Mouse (Mus musculus) adrenal gland (tissue): ENCODE data around the gene Defb36.

Source experiments
- intact Hi-C: fragments of 180-260 bp; cut with DNase I; formaldehyde crosslinking; loops from one replicate; pipeline ENCODE4 v1.15.1; 2025

Defb36 gene

DNA sequence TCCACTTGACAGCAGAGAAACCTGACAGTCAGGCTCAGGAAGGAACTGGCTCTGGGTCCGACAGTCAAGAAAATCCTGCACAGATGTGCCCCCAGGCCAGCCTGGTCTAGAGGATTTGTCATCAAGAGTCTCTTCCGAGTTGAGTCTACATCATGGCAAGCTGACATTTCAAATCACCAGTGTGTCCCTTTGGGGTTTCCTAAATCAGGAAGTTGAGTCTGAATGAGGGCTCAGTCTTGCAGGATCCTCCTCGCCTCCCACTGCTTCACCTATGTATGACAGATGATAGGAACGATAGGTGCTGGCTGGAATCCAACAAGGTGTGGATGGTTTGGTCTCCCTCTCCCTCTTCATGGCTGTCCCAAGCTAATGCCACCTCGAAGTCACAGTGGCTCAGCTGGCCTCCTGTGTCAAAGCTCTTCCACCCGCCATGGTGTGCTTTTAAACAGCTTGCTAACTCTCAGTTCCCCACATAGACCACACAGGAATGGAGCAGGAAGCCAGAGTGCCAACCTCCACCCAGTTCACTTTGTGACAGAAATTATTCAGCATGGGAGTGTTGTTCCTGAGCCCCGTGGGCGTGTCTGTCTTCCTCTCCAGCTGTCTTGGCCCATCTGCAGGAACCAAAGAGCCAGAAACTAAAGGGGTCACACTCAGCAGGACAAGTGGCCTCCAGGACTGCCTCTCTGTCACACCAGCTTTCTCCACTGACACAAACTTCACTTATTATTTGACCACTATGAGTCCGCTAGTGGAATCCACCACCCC lies 16.4 kb downstream of the Defb36 start:
- intact Hi-C loops: no loop called here

DNA sequence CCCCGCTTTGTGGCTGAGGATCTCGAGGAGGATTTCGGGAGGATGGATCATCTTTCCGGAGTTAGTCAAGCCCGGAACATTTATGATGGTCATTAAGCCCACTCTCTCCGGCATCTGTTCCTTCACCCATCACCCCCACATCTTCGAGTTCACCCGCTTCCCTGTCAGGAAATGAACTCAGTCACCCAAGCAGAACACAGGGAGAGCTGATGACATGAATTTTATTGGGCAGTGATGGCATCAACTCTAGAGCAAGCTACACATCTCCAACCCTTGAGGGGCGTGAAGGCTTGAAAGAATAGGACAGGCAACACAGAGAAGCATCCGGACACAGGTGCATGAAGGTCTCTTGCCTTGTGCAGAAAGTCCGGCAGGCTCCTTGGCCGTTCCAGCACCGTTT lies 18.0 kb downstream of the Defb36 start:
- intact Hi-C loops: no loop called here

DNA sequence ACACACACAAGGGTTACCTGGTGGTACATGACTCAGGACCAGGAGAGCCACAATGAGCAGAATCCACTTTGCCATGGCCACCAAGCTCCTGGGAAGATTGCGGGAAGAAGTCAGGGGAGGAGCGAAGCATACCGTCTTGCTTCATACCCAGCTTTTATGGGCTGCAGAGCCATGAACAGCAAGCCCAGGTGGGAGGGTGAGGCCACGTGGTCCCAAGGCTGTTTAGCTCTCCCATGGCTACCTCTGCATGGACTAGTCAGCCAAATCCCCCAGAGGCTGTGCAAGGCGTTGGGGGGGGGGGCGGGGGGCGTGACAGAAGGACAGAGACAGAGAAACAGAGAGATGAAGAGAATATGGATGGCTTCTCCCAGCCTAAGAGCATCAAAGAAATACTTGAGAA lies 18.8 kb downstream of the Defb36 start, which contains the start of gene Defb25:
Defb25 (minus strand) TSS at position 101 of the 400 bp plus-strand sequence.
- intact Hi-C loops: no loop called here

DNA sequence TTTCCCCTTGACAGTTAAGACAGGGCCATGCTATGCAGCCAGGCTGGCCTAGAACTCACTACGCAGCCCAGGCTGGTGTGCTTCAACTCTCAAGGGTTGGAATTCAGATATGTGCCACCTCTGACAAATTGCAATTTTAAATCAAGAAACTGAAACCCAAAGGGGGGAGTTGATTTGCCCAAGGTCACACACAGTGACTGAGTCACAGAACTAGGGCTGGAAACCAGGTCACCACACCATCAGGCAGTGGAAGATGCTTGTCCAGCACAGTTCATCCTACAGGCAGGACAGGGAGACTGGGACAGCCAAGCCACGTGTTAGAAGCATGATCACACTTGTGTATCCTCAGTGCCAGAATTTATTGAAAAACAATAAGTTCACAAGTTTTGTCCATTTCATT lies 20.4 kb downstream of the Defb36 start:
- intact Hi-C loops: no loop called here

DNA sequence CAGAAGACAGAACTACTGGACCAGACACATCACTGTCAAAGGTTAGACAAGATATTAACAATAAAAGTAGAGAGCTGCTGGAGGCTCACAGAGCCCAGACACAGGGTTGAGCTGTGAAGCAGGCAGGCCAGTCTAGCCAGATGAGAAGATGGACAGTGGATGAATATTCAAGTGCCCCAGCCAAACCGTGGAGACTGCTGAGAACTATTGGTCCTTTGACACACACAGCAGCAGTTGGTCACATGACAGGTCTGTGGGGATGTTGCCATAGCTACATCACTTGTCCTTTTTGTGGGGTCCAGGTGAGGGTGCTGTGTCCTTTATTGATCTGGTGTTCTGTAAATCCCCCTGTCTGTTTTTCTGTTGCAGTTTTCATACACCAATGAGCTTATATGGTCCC lies 21.1 kb downstream of the Defb36 start:
- intact Hi-C loops: no loop called here

DNA sequence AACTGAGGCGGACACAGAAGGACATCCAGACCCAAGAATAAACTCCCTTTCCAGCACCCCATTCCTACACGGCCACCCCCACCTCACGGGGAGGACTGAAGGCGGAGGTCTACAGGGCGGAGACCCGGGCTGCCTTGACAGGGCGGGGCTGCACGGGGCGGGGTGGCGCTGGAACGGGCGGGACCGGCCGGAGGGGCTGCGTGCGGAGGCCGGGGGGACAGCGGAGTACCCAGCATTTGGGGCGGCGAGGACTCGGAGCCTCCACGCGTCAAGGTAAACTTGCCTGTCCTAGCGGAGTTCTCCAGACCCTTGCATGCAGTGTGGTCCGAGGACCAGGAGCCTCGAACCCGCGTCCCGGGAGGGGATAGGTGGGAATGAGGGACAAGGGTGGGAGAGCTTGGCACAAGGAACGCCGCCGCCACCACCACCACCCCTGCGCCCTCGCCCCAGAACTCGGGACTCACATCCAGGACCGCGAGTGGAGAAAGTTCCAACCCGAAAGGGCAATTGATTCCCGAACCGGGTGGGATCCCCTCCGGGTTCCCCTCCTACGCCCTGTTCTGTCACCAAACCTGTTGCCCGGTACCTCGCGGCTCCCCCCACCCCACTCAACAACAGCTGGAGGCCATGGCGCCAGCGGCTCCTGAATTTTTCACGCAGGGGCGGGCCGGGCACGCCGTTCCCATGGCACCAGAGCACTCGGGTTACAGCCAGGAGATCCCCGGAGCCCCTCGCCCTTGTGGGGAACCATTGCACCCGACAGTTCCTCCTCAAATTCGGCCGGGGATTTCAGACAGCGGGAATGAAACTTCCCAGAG lies 22.9 kb downstream of the Defb36 start, which contains the start of gene Rem1:
Rem1 (plus strand) TSS at position 178 of the 818 bp plus-strand sequence.
- intact Hi-C loops: no loop called here

DNA sequence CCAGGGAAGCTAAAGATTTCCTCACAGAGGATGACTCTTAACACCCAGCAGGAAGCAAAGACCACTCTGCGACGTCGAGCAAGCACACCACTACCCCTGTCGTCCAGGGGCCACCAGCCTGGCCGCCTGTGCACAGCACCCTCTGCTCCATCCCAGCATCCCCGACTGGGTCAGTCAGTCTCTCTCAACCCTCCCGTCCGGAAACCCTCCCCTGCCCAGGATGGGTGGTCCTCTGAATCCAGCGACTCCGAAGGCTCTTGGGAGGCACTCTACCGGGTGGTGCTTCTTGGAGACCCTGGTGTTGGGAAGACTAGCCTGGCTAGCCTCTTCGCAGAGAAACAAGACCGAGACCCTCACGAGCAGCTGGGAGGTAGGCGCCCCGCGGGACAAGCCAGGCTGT lies 23.9 kb downstream of the Defb36 start:
- intact Hi-C loops: no loop called here

DNA sequence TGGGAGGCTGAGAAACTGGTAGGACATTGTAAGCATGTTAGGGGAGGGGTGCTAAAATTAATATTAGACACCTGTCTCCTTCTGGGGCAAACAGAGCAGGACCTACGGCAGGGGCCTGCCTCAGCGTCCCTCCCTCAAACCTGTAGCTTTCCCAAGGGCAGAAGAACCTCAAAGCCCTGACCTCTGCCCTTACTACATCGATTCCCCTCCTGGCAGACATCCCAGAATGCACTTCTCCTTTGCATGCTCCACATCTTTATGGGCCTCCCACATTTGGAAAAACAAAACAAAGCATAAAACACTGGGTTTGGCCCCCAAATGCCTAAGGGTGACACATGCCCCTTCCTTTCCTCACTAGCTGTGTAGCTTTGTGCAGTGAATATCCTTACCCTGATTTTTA lies 25.1 kb downstream of the Defb36 start:
- intact Hi-C loops: no loop called here

DNA sequence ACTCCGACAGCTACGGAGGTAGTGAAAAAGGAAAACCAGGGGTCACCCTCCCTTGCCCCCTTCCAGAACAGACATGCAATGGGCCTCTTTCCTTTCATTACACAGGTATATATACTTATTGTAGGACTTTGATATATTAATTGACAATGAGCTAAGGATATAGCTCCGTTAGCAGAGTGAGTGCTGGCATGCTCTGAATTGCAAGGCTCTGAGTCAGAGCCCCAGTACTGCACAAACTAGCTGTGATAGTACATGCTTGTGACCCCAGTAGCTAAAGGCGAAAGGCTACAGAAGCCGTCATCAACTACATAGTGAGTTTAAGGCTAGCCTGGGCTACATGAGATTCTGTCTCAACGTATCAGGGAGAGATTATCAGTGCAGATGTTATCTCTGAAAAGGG lies 25.8 kb downstream of the Defb36 start:
- intact Hi-C loops: no loop called here

DNA sequence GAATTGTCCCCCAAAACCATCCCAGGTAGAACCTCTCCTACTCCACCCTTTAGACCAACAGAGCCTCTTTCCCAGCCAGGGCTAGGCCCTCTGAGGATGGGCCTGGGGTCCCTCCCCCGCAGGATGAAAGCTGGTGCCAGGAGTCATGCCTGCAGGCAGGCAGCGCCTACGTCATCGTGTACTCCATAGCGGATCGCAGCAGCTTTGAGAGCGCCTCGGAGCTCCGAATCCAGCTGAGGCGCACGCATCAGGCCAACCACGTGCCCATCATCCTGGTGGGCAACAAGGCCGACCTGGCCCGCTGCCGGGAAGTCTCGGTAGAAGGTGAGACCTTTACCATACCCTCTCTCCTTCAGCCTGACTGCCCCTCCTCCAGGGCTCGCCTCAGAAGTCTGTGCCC lies 29.2 kb downstream of the Defb36 start:
- intact Hi-C loops: no loop called here

DNA sequence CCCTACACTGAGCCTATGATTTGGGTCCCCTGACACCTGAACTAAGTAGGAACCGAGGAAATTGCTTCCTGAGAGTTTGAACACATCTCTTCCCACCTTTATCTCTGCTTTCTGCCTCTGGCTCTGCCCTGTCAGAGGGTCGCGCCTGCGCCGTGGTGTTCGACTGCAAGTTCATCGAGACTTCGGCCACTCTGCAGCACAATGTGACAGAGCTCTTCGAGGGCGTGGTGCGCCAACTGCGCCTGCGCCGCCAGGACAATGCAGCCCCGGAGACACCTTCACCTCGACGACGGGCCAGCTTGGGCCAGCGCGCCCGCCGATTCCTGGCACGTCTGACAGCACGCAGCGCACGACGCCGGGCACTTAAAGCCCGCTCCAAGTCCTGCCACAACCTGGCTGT lies 30.2 kb downstream of the Defb36 start:
- intact Hi-C loops: no loop called here

DNA sequence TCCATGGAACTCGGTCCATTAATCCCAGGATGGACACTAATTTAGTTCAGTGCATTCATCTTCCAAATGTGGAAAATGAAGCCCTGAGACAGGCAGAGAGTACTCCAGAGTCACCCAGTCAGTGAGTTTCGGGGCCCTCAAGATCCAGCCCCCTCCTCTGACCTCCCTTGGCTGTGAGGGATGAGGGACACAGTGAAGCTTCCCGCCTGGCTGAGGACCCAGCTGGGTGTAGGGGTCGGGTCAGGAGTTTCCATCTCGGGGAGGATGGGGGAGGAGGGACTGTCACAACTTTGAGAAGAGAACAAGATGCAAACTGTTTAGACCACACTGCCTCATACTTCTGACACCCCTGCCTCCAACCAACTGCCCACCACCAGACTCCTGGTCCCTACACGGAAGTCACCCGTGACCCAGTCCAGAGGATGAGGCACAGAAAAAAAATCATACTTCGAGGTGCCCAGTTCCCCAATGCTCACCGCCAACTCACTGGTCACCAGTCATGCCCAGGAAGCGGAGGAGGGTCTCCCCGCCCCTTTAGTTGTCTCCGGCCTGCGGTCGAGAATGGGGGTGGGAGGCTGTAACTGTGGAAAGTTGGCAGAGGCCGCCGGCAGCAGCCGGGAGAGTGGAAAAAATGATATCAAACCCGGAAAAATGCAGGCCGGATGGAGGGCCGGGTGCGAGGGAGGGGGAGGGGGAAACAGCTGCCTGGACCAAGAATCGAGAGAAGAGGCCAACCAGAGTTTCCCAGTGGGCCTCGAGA lies 32.3 kb downstream of the Defb36 start:
- intact Hi-C loops: no loop called here

DNA sequence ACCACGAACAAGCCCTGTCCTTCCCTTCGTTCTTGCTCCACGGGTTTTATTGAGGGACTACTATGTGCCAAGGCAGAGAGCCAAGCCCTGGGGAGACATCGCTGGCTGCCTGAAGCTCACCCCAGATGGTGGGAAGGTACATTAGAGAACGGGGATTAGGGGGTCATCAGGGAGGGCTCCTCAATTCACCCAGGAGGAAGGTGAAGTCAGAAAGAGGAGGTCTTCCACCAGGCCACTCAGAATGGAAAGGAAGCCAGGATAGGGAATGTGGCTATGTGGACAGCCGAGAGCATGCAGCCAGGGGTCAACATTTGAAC lies 32.8 kb downstream of the Defb36 start:
- intact Hi-C loops: no loop called here

DNA sequence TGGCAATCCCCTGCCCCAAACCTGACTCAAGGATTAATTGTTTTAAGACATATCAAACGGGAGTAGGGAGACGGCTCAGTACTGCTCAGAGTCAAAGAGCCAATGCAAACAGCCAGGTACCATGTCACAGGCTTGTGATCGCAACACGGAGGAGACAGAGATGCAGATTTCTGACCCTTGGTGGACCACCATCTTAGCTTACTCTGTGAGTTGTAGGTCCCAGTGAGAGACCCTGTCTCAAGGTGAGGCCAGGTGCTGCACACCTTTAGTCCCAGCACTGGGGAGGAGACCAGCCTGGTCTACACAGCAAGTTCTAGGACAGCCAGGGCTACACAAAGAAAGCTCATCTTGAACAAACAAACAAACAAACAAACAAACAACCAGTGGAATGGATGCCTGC lies 33.3 kb downstream of the Defb36 start:
- intact Hi-C loops: no loop called here

DNA sequence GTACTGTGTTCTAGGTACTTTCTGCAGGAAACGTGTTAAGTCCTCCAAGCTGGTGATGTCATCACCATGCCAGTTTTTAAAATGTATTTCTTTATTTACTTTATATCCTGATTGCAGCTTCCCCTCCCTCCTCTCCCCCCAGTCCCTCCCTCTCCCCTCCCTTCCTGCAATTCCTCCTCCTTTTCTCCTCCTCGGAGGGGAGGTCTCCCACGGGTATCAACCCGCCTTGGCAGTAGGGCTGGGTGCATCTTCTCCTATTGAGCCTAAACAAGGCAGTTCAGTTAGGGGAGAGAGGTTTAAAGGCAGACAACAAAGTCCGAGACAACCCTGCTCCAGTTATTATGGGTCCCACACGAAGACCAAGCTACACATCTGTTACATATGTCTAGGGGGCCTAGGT lies 34.7 kb downstream of the Defb36 start:
- intact Hi-C loops: no loop called here

DNA sequence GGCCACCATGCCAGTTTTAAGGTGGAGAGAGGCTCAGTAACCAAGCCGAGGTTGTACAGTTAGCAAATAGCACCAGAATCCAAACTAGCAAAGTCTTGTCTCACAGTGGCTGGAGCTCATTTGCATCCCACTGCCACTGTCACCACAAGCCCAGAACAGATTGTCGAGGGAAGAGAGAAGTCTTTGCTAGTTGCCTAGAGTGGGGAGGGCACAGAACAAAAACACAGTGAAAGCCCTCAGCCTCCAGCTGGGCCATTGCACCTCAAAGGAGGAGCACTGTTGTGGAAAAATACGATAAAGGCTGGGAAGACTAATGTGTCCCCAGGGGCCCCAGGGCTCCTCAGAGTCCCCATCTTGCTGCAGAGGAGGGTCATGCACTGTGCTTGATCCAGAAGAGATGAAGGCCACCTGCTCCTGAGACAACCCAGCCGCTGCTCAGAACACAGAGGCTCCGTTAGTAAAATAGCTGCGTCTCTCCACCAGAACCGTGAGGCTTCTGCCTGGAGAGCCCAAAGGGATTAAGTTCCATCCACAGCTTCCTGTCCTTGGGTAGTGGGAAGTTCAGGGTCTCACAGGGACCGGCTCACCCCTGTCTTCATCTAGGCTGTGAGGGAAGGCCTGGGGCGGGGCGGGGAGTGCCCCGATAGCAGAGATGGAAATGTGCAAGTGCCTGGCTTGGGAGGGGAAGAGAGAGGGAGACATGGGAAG lies 35.4 kb downstream of the Defb36 start:
- intact Hi-C loops: no loop called here

DNA sequence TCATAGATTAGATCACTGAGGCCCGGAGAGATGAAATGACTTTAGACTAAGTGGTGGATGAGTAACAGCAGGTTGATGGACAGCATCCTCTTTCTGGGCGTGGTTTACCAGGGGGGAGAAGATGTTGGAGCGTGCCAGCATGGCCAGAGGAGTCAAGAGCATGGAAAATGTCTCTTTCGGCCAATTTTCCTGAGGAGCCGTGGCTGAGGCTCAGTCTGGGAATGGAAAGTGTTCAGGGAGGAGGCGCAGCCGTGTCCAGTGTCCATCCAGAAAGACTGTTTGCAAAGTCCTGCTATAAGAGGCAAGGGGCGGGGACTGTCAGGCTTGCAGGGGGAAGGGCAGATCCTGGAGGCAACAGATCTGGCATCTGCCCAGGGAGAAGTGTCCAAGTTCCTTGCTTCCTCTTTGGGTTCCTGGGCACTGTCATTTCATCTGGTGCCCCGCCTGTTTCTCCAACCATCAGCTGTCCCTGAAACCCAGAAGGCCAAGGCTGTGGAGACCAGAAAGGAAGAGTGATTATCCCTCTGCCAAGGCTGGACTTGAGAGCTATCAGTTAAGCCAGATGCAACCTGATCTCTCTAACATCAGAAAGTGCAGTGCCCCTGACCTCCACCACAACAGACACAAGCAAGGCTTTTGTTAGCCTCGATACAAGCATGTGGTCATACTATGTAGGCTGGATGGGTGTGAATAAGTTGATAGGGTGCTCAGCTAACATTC lies 48.9 kb downstream of the Defb36 start:
- intact Hi-C loops: no loop called here

DNA sequence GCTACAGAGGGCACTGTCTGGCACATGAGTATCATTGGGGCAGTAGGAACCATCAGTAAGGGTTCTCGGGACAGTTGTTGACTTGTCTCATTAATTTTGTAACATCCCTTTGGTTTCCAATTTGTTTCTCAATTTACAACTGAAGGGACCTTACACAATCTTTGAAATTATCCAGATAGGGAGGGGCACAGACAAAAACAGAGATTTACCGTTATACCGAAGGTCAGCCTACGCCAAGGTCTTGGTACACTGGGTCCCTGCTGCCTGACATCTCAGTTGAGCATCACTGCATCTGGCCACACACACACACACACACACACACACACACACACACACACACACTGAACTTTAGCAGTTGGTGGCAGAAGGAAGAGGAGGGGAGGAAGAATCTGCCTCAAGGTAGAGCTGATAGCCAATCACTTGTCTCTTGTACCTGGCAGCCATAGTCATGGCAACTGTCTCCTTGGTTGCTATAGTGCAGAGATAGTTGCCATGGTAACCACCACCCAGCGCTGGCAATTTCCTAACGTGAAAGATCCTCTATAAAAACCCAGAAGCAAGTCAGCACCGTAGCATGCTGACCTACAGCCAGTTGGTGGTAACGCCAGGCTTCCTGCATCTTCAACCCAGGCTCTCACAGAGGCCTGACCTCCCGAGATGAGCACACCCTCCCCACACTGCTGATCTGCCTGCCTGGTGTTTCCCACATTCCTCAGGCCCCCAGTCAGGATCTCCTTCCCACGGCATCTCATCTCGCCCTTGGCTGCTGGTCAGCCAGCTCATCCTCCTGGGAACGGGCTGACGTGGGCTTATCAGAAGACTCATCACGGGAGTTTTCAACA lies 50.0 kb downstream of the Defb36 start:
- intact Hi-C loops: no loop called here

DNA sequence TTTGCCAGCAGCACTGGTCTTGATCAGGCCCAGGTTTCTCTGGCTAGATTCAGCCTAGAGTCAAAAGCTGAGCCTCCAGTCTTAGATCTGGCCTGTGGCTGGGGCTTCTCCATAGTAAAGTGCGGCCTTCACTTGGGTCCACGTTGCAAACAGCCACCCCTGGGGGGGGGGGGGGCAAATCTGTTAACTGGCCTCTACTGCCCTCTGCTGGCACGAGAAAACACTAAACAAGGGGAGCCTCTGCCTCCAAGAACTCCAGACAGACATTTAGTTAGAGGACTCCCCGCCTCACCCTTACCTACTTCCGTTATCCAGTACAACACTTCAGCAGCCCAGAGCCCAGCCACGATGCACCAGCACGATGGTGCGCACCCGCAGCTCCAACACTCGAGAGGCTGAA lies 53.3 kb downstream of the Defb36 start:
- intact Hi-C loops: loop anchor here (1.0 kb wide), 1 partner anchor 42 kb away; no protein-coding TSS in a partner anchor

DNA sequence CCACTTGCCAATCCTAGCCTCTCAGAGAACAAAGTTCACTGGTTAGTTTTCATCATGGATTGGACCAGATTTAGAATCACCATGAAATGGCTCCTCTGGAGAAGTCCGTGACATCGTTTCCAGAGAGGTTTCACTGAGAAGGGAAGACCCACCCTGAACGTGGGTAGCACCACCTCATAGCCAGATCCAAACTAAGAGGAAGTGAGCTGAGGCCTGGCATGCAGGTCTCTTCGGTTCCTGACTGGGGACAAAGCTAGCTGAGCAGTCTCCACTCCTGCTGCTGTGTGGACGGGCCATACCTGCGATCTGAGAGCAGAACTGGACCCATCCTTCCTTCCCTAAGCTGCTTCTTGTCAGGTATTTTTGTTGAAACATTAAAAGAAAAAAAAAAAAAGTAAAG lies 57.0 kb downstream of the Defb36 start:
- intact Hi-C loops: loop anchor here (10.0 kb wide), 1 partner anchor 106 kb away; no protein-coding TSS in a partner anchor
